Mouse (Mus musculus) cortical plate, adult 2 months (tissue): ENCODE measurements around the gene Ddx42.

Experiments
- CTCF ChIP-seq: fragments of 200-500 bp; IDR thresholded peaks from 2 replicates; pipeline ENCODE4 v1.5.1; 2011; ENCODE audit warnings: mild to moderate bottlenecking, control low read depth, low read length; ENCODE audit not compliant: insufficient read depth; ENCODE audit errors: extremely low read depth
- POLR2A ChIP-seq: fragments of 200-500 bp; IDR thresholded peaks from 2 replicates; pipeline ENCODE4 v1.6.1; 2011; ENCODE audit warnings: mild to moderate bottlenecking, low read length, control low read depth; ENCODE audit not compliant: insufficient read depth; ENCODE audit errors: extremely low read depth

GRCm38 (mm10) chr11:106269060-106269431, 52.3 kb downstream of the Ddx42 start:
- TF ChIP-seq POLR2A, result no peak
- no peak for TF ChIP-seq CTCF
